Mouse (Mus musculus) myocyte (in vitro differentiated cells): ENCODE data around the gene Dnase1l3.

Source experiments
- CEBPB ChIP-seq: IDR thresholded peaks from 2 replicates; pipeline ENCODE4 v1.6.1; 2011; ENCODE audit warnings: mild to moderate bottlenecking, moderate library complexity; ENCODE audit not compliant: poor library complexity, insufficient read depth, severe bottlenecking
- E2F4 ChIP-seq: IDR thresholded peaks from one replicate; pipeline ENCODE4 v1.6.1; 2011; ENCODE audit warnings: mild to moderate bottlenecking, control low read depth, moderate library complexity; ENCODE audit not compliant: insufficient read depth
- MAX ChIP-seq: IDR thresholded peaks from one replicate; pipeline ENCODE4 v1.6.1; 2011; ENCODE audit warnings: low read depth, mild to moderate bottlenecking, control low read depth
- MYOD1 ChIP-seq, 3 experiments: IDR thresholded peaks; one replicate each; pipeline ENCODE4 v1.6.1; 2011; ENCODE audit warnings: control low read depth in 2 of 3, low read depth in 2 of 3, mild to moderate bottlenecking in 2 of 3, moderate library complexity in 1 of 3; ENCODE audit not compliant: insufficient read length in 2 of 3, control insufficient read depth in 1 of 3
- MYOG ChIP-seq, 3 experiments: IDR thresholded peaks; one replicate each; pipeline ENCODE4 v1.6.1; 2011; ENCODE audit warnings: control low read depth in 2 of 3, low read depth in 2 of 3, mild to moderate bottlenecking in 2 of 3; ENCODE audit not compliant: insufficient read length in 2 of 3, control insufficient read depth in 1 of 3, insufficient read depth in 1 of 3
- POLR2A ChIP-seq: IDR thresholded peaks from one replicate; pipeline ENCODE4 v1.6.1; 2011; ENCODE audit warnings: low read depth, mild to moderate bottlenecking, control low read depth, moderate library complexity; ENCODE audit not compliant: insufficient read length
- POLR2AphosphoS2 ChIP-seq: IDR thresholded peaks from one replicate; pipeline ENCODE4 v1.6.1; 2011; ENCODE audit warnings: low read depth, control low read depth; ENCODE audit not compliant: insufficient read length
- REST ChIP-seq: IDR thresholded peaks from one replicate; pipeline ENCODE4 v1.6.1; 2011; ENCODE audit warnings: mild to moderate bottlenecking, control low read depth, moderate library complexity; ENCODE audit not compliant: insufficient read depth, insufficient read length
- SRF ChIP-seq: IDR thresholded peaks from one replicate; pipeline ENCODE4 v1.6.1; 2011; ENCODE audit warnings: low read depth; ENCODE audit not compliant: control insufficient read depth, insufficient read length
- TCF12 ChIP-seq: IDR thresholded peaks from one replicate; pipeline ENCODE4 v1.6.1; 2011; ENCODE audit warnings: mild to moderate bottlenecking, control low read depth; ENCODE audit not compliant: poor library complexity, insufficient read depth, severe bottlenecking
- TCF3 ChIP-seq: IDR thresholded peaks from one replicate; pipeline ENCODE4 v1.6.1; 2011; ENCODE audit warnings: low read depth, control low read depth; ENCODE audit not compliant: insufficient read length
- USF1 ChIP-seq: IDR thresholded peaks from one replicate; pipeline ENCODE4 v1.6.1; 2011; ENCODE audit warnings: low read depth, mild to moderate bottlenecking, control low read depth, moderate library complexity

GRCm38 (mm10) chr14:7977471-7977870 is 16.9 kb downstream of the Dnase1l3 start:
- no peak for TF ChIP-seq USF1
- no peak for TF ChIP-seq POLR2A
- no peak for TF ChIP-seq E2F4
- no peak for TF ChIP-seq POLR2AphosphoS2
- no peak for TF ChIP-seq MAX
- TF ChIP-seq MYOD1 (IDR thresholded peaks at IDR 0.05; ENCODE audit: control insufficient read depth in 1 of 3, insufficient read length in 2 of 3, low read depth in 2 of 3): no peak
- TF ChIP-seq CEBPB: no peak
- TF ChIP-seq REST: no peak
- TF ChIP-seq SRF: no peak
- no peak for TF ChIP-seq TCF12
- TF ChIP-seq MYOG (IDR thresholded peaks at IDR 0.05; ENCODE audit: control insufficient read depth in 1 of 3, insufficient read depth in 1 of 3, insufficient read length in 2 of 3, low read depth in 2 of 3): no peak
- no peak for TF ChIP-seq TCF3
